ENCODE assay signal across 21 mouse cellular contexts in genomic region chr17:78211881-78212280, GRCm38 (mm10).
"Had no signal": no experiment of that assay in that cellular context is flagged by ENCODE, and none has a peak within 500 bp of the region (broad histone marks: within the 10 kb centered on the region; RNA-seq: fewer than 3 reads in every experiment).

No protein-coding gene starts in this region.

- H3K9me3 ChIP-seq: heart, embryonic 10.5 days; heart, embryonic 12.5 days; hindbrain, embryonic 13.5 days; hindbrain, embryonic 15.5 days; limb, embryonic 13.5 days; limb, embryonic 15.5 days; liver, embryonic 12.5 days had no signal

- H3K4me3 ChIP-seq: heart, embryonic 10.5 days; heart, embryonic 12.5 days; hindbrain, embryonic 13.5 days; hindbrain, embryonic 15.5 days; limb, embryonic 13.5 days; limb, embryonic 15.5 days; liver, embryonic 12.5 days had no signal

- H3K27ac ChIP-seq: heart, embryonic 10.5 days; hindbrain, embryonic 13.5 days; hindbrain, embryonic 15.5 days; hindbrain, postnatal 0 days; liver, embryonic 12.5 days; liver, embryonic 14.5 days had no signal

- H3K4me2 ChIP-seq: heart, embryonic 12.5 days; hindbrain, embryonic 13.5 days; hindbrain, embryonic 15.5 days; limb, embryonic 15.5 days; liver, embryonic 12.5 days had no signal

- H3K9ac ChIP-seq: heart, embryonic 12.5 days; hindbrain, embryonic 13.5 days; hindbrain, embryonic 15.5 days; limb, embryonic 13.5 days; limb, embryonic 15.5 days; liver, embryonic 12.5 days; liver, embryonic 14.5 days had no signal

- H3K36me3 ChIP-seq: heart, embryonic 12.5 days; hindbrain, embryonic 13.5 days; hindbrain, embryonic 15.5 days; limb, embryonic 13.5 days; limb, embryonic 15.5 days; liver, embryonic 12.5 days had no signal

- DNase-seq: gastrocnemius, postnatal 10 days; gastrocnemius, postnatal 36 days; heart, adult 18-20 months; heart, postnatal 10 days; kidney, adult 11 months; kidney, adult 8-10 months; kidney, postnatal 14 days; kidney, postnatal 36 days; layer of hippocampus, adult 9-11 months; layer of hippocampus, postnatal 36 days; left cerebral cortex, postnatal 4 days had no signal

- H3K27me3 ChIP-seq: heart, embryonic 12.5 days; hindbrain, embryonic 13.5 days; hindbrain, embryonic 15.5 days; limb, embryonic 13.5 days; limb, embryonic 15.5 days; liver, embryonic 12.5 days had no signal

- ATAC-seq: hindbrain, postnatal 0 days; intestine, embryonic 16.5 days; liver, embryonic 12.5 days had no signal
